Comparison of ENCODE assay signal across 9 mouse cellular contexts in the genomic region with DNA sequence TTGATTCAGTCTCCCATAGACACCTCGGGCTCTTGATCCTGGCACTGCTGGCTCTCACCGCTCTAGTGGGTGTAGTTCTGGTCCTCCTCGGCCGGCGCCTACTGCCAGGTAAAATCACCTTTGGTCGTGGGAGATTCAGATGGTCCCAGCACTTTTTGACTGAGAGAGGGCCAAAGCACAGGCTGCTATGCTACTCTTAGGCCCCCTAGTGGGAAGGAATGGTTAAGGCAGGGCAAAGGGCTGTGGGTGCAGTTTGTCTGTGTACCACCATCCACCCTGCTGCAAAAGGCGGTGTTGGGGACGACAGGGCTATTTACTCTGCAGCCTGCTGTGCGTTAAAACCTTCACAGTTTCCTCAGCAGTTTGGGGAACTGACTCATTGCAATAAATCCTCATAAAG. TPM values are rescaled to one million over a fixed set of nuclear protein-coding genes. Genes with fewer than 3 reads are reported as not detected.
DNase-seq lines count a peak whose midpoint lies in the region; ATAC-seq lines count a peak whose summit lies in the region.
"Had no signal": no experiment of that assay in that cellular context is flagged by ENCODE, and none has a peak within 500 bp of the region (broad histone marks: within the 10 kb centered on the region; RNA-seq: fewer than 3 reads in every experiment).

No protein-coding gene starts in this region.

- H3K27me3 ChIP-seq in forebrain, embryonic 11.5 days (ENCODE audit: control insufficient read depth, insufficient read depth, low read length) = peaks cover 7% of the 10 kb centered on the region

- H3K9me3 ChIP-seq in forebrain, embryonic 11.5 days (ENCODE audit: control insufficient read depth, low read length) = no peaks in the 10 kb centered on the region

- H3K4me3 ChIP-seq in forebrain, embryonic 11.5 days (ENCODE audit: low read depth, low read length) = peak overlapping the region; percentile 28

- peak; percentile 85 for DNase-seq in MN1 (ENCODE audit: low spot score)
- peak; percentile 53 for DNase-seq in c-Kit-positive CD71-positive TER-119-negative erythroid progenitor cells, embryonic 14.5 days (ENCODE audit: low read depth)
- DNase-seq in forebrain, embryonic 11.5 days (ENCODE audit: low spot score) = peak; percentile 80
- peak; percentile 81 for DNase-seq in heart, postnatal 4 days
- peak; percentile 55 for DNase-seq in layer of hippocampus, adult 9-10 months (ENCODE audit: low spot score)
- DNase-seq in lung, postnatal 25 days (ENCODE audit: low spot score) = peak; percentile 79
- peak; percentile 61 for DNase-seq in ovary, postnatal 36 days (ENCODE audit: low spot score)
- peak; percentile 79 to 80 for DNase-seq in thymus, postnatal 36 days

- peak overlapping the region; percentile 47 for H3K9ac ChIP-seq in forebrain, embryonic 11.5 days (ENCODE audit: low read length)

- H3K4me2 ChIP-seq in forebrain, embryonic 11.5 days (ENCODE audit: low read depth, low read length, severe bottlenecking) = peak overlapping the region; percentile 58

- H3K36me3 ChIP-seq in forebrain, embryonic 11.5 days (ENCODE audit: control insufficient read depth, insufficient read depth, low read length) = no peaks in the 10 kb centered on the region

- H3K27ac ChIP-seq in forebrain, embryonic 11.5 days (ENCODE audit: low read depth, low read length) = no peak overlapping the region
- H3K27ac ChIP-seq: macrophage had no signal

- ATAC-seq in forebrain, embryonic 11.5 days (replicated peaks; ENCODE audit: low FRiP score) = peak; percentile 74

- WGBS in forebrain, embryonic 11.5 days = 9% methylated on average over 9 of the region's 9 CpGs

- peaks cover 8% of the 10 kb centered on the region; the same call in 1 of the 2 replicates for H3K4me1 ChIP-seq in forebrain, embryonic 11.5 days (replicated peaks; ENCODE audit: control insufficient read depth, insufficient read depth, low read length)

RNA-seq across cellular contexts. Expression of gene Il17rc, which starts 2.2 kb away (rescaled TPM):
- 3.4 and 4.2 TPM in 2 replicates for polyA plus RNA-seq in forebrain, embryonic 11.5 days (2014; fragmentation: Nextera tagmentation; extraction: Ambion mirVana)
- total RNA-seq in heart, postnatal 4 days (2021) = 10 to 100 TPM in 1 of 2 experiments, 1 to 10 TPM in 1; 7.9 to 10.2 TPM
- polyA plus RNA-seq: macrophage had no signal

RNA-seq across cellular contexts. Expression of gene Il17re, which starts 10.7 kb away (rescaled TPM):
- polyA plus RNA-seq in forebrain, embryonic 11.5 days (2014; fragmentation: Nextera tagmentation; extraction: Ambion mirVana) = 1.0 and 1.2 TPM in 2 replicates
- 1 to 10 TPM; 1.1 to 1.3 TPM for total RNA-seq in heart, postnatal 4 days (2021)
- polyA plus RNA-seq: macrophage had no signal

RNA-seq across cellular contexts. Expression of gene Creld1, which starts 14.1 kb away (rescaled TPM):
- polyA plus RNA-seq in forebrain, embryonic 11.5 days (2014; fragmentation: Nextera tagmentation; extraction: Ambion mirVana) = 36.3 and 41.6 TPM in 2 replicates
- 10 to 100 TPM; 34.6 to 41.5 TPM for total RNA-seq in heart, postnatal 4 days (2021)

RNA-seq across cellular contexts. Expression of gene Jagn1, which starts 26.7 kb away (rescaled TPM):
- polyA plus RNA-seq in forebrain, embryonic 11.5 days (2014; fragmentation: Nextera tagmentation; extraction: Ambion mirVana) = 66.1 and 75.0 TPM in 2 replicates
- 10 to 100 TPM; 28.3 to 34.7 TPM for total RNA-seq in heart, postnatal 4 days (2021)

RNA-seq across cellular contexts. Expression of gene Prrt3, which starts 32.7 kb away (rescaled TPM):
- 1.4 and 2.1 TPM in 2 replicates for polyA plus RNA-seq in forebrain, embryonic 11.5 days (2014; fragmentation: Nextera tagmentation; extraction: Ambion mirVana)
- total RNA-seq in heart, postnatal 4 days (2021) = not detected
- polyA plus RNA-seq: macrophage had no signal
